Mouse (Mus musculus): Measurements from ENCODE around the gene Fgfr2. TPM values are rescaled to one million over a fixed set of nuclear protein-coding genes. Genes with fewer than 3 reads are reported as not detected.

The Fgfr2 gene
- total RNA-seq, 2 experiments from 2014 or later = 1.7 to 3.7 TPM

DNA sequence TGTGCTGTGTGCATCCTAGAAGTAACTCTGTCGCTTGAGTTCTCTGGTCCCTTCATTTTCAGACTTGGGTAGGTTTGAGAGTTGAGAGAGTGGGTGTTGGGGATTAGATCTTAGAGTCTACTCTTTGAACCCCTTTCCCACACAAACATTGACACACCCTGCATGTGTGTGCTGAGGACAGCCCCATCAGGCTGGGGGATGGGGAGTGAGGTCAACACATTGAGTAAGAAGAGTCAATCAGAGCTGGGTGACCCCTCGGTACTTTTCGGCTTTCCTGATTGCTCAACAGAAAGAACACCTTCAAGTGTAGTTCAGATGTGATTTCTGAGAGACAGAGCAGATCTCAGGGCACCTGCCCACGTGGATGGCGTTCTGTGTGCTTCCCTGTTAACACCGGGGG, 2406.2 kb downstream of the Fgfr2 start:
- no peak for ATAC-seq (replicated peaks; ENCODE audit: low FRiP score, poor library complexity, severe bottlenecking)

GRCm38 (mm10) chr7:130716341-130716740, 2406.8 kb downstream of the Fgfr2 start:
- no peak for ATAC-seq (replicated peaks; ENCODE audit: low FRiP score, poor library complexity, severe bottlenecking)

GRCm38 (mm10) chr7:130715467-130715866, 2407.7 kb downstream of the Fgfr2 start:
- no peak for ATAC-seq (replicated peaks; ENCODE audit: low FRiP score, poor library complexity, severe bottlenecking)

GRCm38 (mm10) chr7:130713319-130713718, 2409.8 kb downstream of the Fgfr2 start:
- ATAC-seq (replicated peaks; ENCODE audit: low FRiP score, poor library complexity, severe bottlenecking) = no peak

DNA sequence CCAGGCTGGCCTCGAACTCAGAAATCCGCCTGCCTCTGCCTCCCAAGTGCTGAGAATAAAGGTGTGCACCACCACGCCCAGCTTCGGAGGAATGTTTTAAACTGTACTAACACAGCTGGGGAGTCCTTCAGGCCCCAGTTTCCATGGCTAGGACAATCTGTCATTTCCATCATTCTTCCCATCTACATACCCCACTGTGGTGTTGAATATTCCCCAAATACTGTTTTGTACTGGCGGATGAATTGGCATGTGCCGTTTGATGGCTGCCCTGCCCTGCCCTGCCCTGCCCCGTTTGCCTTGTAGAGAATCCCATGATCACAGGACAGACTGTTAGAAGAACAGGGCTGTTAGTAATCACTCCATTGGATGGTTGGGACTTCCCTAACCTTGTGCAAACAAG, 2411.3 kb downstream of the Fgfr2 start:
- no peak for ATAC-seq (replicated peaks; ENCODE audit: low FRiP score, poor library complexity, severe bottlenecking)

DNA sequence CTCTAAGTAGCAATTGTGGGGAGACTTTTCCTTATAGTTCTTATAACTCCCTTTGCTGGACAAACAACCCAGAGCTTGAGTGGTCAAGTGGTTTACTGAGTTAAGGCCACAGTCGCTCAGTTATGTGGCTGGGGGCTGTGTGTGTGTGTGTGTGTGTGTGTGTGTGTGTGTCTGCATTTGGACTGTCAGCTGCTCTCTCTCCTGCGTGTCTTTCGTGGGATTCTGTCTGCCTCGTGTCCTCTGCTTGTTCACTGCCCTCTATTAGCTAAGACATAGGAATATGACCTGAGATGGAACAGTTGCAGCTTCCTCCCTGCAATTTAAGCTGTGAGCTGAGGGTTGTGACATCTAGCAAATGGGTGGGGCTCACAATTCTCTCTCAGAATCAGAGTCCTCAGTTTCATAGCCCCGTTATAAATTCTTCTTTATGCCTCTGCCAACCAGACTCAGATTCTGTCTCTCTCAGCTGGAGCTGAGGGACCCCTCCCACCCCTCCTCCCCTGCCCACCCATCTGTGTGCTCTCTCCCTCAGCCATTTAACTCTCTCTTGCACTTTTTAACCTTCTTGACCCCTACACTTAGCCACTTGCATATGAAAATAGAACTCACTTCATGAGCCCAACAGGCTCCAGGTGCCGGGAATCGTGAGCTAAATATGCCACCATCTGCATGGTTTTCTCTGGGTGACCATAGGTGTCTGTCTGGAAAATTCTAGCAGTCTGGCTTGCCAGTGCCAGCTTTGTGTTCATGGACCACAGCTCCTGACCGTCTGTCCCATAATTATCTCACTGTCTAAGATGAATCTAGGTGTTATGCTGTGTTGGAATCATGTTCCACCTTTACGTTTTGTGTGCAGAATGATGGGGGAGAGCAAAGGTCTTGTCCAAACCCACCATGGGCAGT, 2413.5 kb downstream of the Fgfr2 start:
- ATAC-seq (replicated peaks; ENCODE audit: low FRiP score, poor library complexity, severe bottlenecking) = no peak

DNA sequence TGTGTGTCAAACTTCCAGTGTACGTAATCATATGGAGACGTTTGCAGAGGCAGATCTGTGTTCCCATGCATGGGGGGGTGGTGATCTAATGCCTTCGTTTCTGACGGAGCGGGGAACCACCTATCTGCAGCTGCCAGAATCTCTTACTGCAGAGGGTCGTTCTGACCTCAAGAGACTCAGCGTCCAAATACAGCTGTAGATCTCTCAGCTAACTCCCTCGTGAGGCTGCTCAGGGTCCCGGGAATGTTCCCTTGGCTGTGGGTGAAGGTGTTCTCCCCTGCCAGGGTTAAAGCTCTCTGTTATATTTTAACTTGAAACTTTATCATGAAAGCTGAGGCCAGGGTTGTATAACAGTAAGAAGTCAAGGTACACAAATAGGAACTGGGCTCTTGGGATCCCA, 2414.2 kb downstream of the Fgfr2 start:
- no peak for ATAC-seq (replicated peaks; ENCODE audit: low FRiP score, poor library complexity, severe bottlenecking)

DNA sequence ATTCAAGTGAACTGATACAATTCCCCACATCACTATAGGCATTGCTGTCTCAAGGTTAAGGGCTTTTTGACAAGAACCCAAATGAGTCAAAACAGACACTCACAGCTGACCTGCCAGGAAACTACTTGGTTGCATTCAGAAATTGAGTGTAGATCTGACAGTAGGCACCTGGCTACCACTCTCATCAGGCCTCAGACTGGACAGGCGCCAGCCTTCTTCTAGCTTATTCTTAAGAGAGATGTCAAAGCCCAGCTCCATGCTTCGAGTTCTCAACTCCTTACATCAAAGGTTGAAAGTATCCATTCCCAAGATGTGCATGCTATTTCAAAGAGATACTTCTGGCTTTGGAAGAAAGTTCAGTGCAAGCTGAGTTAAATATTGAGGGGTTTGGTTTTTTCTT, 2417.9 kb downstream of the Fgfr2 start:
- ATAC-seq (replicated peaks; ENCODE audit: low FRiP score, poor library complexity, severe bottlenecking) = no peak

GRCm38 (mm10) chr7:130701336-130701735, 2421.8 kb downstream of the Fgfr2 start:
- ATAC-seq (replicated peaks; ENCODE audit: low FRiP score, poor library complexity, severe bottlenecking) = no peak

DNA sequence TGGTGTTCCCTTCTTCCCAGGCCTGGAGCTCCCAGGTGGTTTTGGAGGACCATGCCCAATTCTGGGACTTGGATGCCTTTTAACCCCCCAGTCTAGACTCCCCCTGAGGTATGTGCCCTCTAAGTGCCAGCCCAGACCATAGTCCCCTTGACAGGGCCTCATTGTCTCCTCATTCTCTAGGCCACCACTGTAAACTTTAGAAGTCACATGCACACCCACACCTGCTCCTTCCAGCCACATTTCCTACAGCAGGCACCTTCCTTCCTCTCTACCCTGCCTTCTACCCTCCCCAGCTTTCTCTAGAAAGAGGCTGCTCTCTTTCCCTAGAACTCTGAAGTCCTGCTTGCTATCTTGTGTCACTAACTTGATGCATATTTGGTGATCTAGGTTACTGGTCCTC, 2424.7 kb downstream of the Fgfr2 start:
- no peak for ATAC-seq (replicated peaks; ENCODE audit: low FRiP score, poor library complexity, severe bottlenecking)

DNA sequence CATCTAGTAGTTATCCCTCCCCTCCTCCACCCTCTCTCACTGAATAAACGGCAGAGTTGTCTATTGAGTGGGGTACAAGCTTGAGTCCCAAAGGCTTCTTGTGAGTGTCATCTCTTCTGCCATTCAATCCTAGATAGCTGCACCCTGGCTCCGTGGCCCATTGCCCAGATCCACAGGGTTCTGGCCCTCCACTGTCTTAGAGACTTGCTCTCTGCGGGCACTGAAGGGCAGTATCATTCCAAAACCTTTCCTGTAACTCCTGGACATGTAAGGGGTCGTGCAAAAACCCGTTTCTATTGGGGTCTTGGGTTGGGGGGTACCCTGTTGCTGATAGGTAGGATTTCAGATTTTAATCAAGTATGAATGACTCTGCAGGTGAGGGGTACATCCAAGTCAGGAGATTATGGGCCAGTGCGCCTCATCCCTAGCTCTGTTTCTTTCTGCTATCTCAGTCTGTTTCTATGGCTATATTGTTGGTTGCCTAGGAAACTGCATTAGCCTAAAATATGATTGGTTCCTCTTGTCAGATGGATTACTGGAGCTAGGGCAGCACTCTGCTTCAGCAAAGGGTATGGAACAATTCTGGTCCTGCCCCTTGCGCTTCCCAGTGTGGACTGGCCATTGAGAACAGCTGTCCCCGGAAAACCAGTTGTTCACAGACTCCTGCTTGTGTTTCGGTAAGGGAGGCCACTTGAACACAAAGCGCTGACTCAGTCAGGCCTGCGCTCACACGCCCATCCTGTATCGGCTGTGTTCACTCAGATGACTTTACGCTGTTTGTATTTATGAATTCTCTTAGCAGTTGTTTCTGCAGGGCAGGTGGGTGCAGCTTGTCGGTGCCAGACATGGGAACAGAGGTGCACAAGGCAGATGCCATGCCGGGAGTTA, 2426.6 kb downstream of the Fgfr2 start:
- ATAC-seq (replicated peaks; ENCODE audit: low FRiP score, poor library complexity, severe bottlenecking) = no peak

DNA sequence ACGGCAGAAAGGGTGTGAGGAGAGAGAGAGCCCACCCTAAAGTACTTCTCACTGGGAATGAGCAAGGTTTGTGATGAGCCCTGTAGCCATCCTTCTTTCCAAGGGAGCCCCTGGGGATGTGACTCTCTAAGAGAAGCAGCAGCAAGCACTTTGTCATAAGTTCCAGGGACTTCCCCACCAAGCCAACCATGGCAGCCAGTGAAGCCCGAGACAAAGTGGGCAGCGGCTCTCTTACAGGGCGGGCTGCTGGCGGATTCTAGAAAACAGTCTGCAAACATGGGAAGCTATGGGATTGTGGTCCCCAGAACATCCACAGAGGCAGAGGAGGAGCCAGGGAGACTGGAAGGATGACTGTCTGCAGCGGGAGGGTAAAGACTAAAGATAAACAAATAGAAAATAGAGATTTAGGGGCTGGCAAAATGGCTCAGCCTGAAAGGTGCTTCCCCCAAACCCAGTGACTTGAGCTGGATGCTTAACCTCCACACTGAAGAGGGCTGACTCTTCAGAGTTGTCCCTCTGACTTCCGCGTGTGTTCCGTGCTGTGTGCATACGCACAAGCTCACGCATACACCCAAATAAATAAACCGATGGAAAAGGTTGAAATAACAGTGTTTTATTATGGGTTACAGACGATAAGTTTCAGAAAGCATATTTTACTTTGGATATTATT, 2427.3 kb downstream of the Fgfr2 start:
- ATAC-seq (replicated peaks; ENCODE audit: low FRiP score, poor library complexity, severe bottlenecking) = no peak

GRCm38 (mm10) chr7:130693800-130694193, 2429.4 kb downstream of the Fgfr2 start:
- ATAC-seq (replicated peaks; ENCODE audit: low FRiP score, poor library complexity, severe bottlenecking) = no peak

DNA sequence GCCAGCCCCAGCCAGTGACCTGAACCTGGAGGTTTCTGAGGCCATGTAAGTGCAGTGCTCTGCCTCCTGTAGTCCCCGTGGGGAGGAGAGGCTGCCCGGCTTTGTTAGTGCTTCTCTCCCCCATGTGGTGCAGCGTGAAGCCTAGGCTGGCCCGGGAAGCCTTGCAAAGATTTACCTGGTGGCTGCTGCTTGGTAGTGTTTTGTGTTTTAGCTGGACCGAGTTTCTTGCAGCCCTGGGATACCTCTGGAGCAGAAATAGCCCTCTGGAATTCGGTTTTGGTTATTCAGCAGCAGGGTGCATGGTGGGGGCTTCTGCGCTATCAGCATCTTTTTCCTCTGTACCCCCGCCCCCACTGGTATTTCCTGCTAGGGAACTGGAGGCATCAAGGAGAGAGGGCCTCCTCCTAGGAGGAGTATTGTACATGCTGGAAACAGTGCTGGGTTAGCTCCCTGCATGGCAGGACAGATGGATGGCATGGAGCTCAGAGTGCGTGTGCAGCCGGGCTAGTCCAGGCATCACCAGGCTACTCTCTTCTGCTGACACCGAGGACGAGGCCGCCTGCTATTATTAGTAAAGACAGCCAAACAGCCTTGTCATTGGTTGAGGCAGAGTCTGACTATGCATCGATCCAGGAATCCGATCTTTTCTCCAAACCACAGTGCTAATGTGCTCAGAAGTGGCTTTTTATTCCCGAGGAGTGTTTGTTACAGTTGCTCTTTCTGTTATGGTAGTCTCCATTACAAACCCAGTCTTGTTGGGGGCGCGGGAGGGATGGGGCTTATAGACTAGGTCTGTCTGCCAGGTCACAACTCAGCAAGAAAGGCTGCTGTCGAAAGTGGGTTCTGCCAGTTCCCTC, 2430.0 kb downstream of the Fgfr2 start:
- ATAC-seq (replicated peaks; ENCODE audit: low FRiP score, poor library complexity, severe bottlenecking) = no peak

GRCm38 (mm10) chr7:130692392-130692942, 2430.7 kb downstream of the Fgfr2 start:
- no peak for ATAC-seq (replicated peaks; ENCODE audit: low FRiP score, poor library complexity, severe bottlenecking)

DNA sequence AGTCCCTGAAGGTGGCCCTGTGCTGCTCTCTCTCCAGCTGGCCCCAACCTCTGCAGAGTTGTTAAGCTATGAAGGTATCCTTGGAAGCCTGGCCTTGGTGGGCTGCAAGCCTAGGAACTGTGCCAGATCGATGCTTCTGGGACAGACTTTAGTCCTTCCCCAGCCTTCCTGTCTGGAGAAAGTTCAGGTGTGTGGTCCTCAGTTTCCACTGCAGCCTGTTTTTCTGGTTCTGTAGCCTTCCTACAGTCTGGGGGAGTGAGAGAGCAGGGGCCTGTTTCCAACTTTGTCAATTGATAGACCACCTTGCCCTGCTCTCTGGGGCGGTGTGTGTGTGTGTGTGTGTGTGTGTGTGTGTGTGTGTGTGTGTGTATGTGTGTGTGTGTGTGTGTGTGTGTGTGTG, 2431.2 kb downstream of the Fgfr2 start:
- no peak for ATAC-seq (replicated peaks; ENCODE audit: low FRiP score, poor library complexity, severe bottlenecking)

- ATAC-seq (replicated peaks; ENCODE audit: low FRiP score, poor library complexity, severe bottlenecking) = no peak
These were observed 2432.3 kb downstream of the Fgfr2 start for GRCm38 (mm10) chr7:130690869-130691268.

DNA sequence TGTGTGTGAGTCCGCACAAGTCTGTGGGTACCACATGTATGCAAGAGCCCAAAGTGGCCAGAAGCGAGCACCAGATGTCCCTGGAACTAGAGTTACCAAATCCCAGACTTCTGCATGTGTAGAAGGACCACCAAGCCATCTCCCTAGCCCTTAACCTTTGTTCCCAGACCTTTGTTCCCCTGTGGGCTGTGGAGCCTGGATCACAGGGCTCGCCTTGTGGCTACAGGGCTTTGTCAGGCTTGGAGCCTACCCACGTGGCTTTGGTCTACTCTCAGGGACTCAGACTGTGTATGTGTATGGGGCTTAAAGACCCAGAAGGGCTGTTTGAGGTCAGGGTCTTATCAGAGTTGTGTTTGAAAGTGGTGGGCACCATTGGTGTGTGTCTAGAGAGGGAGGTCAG, 2434.5 kb downstream of the Fgfr2 start:
- no peak for ATAC-seq (replicated peaks; ENCODE audit: low FRiP score, poor library complexity, severe bottlenecking)

DNA sequence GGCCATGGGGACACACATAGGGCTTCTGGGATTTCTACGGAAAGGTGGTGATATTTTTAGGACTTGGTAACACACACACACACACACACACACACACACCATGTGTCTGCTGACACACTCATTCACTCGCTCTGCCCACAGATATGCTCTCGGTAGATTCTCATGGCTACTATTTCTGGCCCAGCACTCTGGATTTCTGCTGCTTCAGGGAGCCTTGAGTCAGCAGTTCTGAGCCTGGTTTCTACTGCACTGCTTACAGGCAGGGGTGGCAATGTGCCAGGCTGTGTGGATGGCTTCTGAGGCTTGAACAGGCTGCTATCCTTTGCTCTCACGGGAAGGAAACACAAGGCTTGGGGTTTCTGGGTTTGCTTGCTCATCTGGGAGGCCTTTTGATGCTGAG, 2441.4 kb downstream of the Fgfr2 start:
- no peak for ATAC-seq (replicated peaks; ENCODE audit: low FRiP score, poor library complexity, severe bottlenecking)
